Mouse (Mus musculus) B cell, adult 2 months (primary cell): ENCODE measurements around the gene Sez6l2.

Experiments used
- DNase-seq, 2 experiments: peaks; one replicate each; pipeline ENCODE4 v3.0.0; 2022

Gene Sez6l2

DNA sequence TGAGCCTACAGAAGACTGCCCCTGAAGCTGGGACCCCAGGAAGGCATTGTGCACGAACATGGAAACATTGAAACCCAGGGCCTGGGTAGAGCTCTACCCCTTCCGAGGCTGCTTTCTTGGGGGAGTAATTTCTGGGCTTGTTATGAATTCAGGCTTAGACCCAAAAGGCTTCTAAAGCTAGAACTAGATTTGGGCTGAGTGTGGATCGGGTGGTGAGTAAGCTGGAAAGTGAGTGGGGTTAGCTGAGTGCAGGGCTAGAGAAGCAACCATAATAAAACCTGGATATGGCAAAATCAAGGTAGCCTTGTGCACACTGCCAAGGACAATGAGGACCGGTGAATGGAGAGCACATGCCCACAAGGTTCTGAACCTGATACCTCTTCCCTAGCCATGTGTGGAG, 11.6 kb downstream of the Sez6l2 start:
- no peak for DNase-seq

- peak; percentile 44 to 52 for DNase-seq
Observed at GRCm38 (mm10) chr7:126963548-126964286, 13.4 kb downstream of the Sez6l2 start.

GRCm38 (mm10) chr7:126965568-126965967, 15.2 kb downstream of the Sez6l2 start:
- no peak for DNase-seq

GRCm38 (mm10) chr7:126967361-126967760, 17.0 kb downstream of the Sez6l2 start:
- no peak for DNase-seq

- no peak for DNase-seq
Observed at GRCm38 (mm10) chr7:126975493-126975892, 25.1 kb downstream of the Sez6l2 start.

GRCm38 (mm10) chr7:126975893-126975949, 25.4 kb downstream of the Sez6l2 start, which contains the start of gene Cdipt:
Cdipt (plus strand) TSS chr7:126975914.
- DNase-seq = no peak

GRCm38 (mm10) chr7:126975950-126976866, 25.8 kb downstream of the Sez6l2 start, which contains the start of gene Cdiptos:
Cdiptos (minus strand) TSS chr7:126976098.
- DNase-seq = peak; percentile 97 to 98

DNA sequence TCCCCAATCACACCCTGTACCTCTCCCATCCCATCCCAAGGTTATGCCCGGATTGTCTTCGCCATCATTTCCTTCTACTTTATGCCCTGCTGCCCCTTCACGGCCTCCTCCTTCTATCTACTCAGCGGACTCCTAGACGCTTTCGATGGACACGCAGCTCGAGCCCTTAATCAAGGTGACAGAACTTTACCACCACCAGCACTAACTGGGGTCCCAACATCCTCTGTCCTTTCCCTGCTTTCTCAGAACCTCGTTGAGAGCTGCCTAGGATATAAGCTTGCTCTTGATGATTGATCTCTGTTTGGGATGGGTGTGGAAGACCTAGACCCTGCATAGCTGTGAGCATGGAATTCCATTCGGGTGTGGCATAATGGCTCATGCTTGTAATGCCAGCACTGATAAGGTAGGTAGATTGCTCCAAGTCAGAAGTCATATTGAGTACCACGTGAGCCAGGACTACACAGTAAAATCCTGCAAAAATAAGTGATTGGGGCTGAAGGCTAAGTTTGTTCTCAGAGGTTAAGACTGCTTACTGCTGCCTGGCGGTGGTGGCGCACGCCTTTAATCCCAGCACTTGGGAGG, 26.6 kb downstream of the Sez6l2 start:
- DNase-seq = no peak

GRCm38 (mm10) chr7:126978841-126979240, 28.5 kb downstream of the Sez6l2 start:
- no peak for DNase-seq

GRCm38 (mm10) chr7:126981601-126982000, 31.2 kb downstream of the Sez6l2 start:
- no peak for DNase-seq

GRCm38 (mm10) chr7:126982054-126982453, 31.7 kb downstream of the Sez6l2 start:
- no peak for DNase-seq

DNA sequence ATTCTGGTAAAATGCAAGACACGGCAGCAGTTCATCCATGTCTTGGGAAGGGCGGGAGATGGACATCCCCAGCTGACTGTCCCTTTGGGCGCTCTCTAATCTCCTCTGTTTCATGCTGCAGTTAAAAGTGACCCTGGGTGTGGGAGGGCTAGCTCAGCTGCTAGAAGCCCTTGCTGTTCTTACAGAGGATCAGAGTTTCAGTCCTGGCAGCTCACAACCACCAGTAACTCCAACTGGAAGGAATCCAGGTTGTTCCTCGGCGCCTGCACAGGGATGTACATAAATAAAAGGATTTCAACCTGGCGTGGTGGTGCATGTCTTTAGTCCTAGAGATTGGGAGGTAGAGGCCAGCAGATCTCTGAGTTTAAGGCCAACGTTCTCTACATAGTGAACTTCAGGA, 32.8 kb downstream of the Sez6l2 start:
- no peak for DNase-seq

- no peak for DNase-seq
Observed at GRCm38 (mm10) chr7:126984667-126985444, 34.5 kb downstream of the Sez6l2 start.

DNA sequence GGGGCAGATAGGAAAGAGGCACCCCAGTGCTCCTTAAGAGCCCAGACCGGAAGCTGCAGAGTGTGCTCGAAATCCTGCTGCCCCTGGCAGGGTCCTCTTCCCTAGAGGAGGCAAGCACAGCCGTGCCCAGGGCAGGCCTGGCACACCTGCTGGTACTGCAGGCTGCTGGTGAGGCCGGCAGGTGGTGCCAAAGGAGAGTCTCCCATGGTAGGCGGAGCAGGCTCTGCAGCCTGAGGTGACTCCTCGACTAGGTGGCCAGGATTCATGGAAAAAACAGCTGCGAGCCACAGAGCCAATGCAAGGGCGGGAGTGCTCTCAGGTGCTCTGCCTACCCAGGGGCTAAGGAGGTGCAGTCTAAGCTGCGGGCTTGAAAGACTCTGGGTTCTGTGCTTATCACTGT, 36.0 kb downstream of the Sez6l2 start:
- peak; percentile 26 to 30 for DNase-seq

DNA sequence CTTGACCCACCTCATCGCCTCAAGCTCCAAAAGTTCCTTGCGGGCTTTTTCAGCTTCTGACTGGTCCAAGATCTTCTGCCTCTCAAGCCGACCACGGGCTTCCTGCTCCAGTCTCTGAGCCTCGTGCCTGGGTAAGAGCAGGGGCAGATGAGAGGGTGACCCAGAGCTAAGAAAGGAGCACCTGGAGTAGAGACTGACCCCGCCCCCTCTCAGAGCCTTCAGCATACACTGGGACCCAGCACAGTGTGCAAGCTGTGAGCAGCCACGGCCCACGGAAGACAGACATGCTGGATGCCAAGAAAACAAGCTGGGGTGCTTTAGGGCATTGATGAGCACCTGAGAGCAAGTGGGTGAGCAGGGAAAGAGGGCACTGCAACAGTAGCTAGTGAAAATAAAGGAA, 38.5 kb downstream of the Sez6l2 start:
- no peak for DNase-seq

GRCm38 (mm10) chr7:126996449-126996848, 46.1 kb downstream of the Sez6l2 start:
- DNase-seq = peak in 1 of 2 experiments; percentile 23

- no peak for DNase-seq
Observed at GRCm38 (mm10) chr7:126999568-126999967, 49.2 kb downstream of the Sez6l2 start.

DNA sequence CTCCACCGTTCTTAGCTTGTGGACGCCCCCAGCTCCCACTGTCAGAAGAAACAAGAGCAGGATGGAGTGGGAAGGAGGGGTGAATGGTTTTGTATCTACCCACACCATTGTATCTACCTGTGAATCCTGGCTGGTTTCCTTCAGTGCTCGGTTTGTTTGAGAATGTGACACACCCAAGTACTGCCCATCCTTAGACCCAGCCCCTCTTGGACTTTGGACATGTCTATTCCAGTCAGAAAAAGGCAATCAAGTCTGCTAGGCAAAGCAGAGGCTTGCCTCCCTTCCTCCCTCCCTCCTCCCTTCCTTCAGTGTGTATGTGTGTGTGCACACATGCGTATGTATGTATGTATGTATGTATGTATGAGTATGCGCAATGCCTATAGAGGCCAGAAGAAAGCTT, 53.3 kb downstream of the Sez6l2 start:
- DNase-seq = no peak

- no peak for DNase-seq
Observed at GRCm38 (mm10) chr7:127004122-127004875, 53.9 kb downstream of the Sez6l2 start.

- DNase-seq = no peak
Observed at GRCm38 (mm10) chr7:127007313-127008024, 57.1 kb downstream of the Sez6l2 start.

GRCm38 (mm10) chr7:127008239-127009019, 58.1 kb downstream of the Sez6l2 start:
- DNase-seq = peak; percentile 52 to 53
